Mouse (Mus musculus): Measurements from ENCODE around the gene Ap2a1. TPM values are rescaled to one million over a fixed set of nuclear protein-coding genes. Genes with fewer than 3 reads are reported as not detected.
A peak's percentile ranks its signal among the peaks of the same experiment; 100 is the strongest.

Gene Ap2a1
- 10 to 100 TPM; 81.7 to 97.4 TPM for total RNA-seq (2021)
- long read RNA-seq, experiment 1, transcript Ap2a1-202 (23 exons, 3,301 nt), result major isoform, 86 of 121 reads
- long read RNA-seq, experiment 1, transcript Ap2a1-203 (24 exons, 3,449 nt), result minor isoform, 8 of 121 reads
- long read RNA-seq, experiment 1, partial matches to known transcripts, result 9 of 121 reads
- long read RNA-seq, experiment 1, other reads (novel, unspliced or antisense), result 18 of 121 reads
- long read RNA-seq, experiment 2, transcript Ap2a1-202 (23 exons, 3,301 nt), result major isoform, 64 of 123 reads
- long read RNA-seq, experiment 2, partial matches to known transcripts, result 40 of 123 reads
- long read RNA-seq, experiment 2, other reads (novel, unspliced or antisense), result 17 of 123 reads

DNA sequence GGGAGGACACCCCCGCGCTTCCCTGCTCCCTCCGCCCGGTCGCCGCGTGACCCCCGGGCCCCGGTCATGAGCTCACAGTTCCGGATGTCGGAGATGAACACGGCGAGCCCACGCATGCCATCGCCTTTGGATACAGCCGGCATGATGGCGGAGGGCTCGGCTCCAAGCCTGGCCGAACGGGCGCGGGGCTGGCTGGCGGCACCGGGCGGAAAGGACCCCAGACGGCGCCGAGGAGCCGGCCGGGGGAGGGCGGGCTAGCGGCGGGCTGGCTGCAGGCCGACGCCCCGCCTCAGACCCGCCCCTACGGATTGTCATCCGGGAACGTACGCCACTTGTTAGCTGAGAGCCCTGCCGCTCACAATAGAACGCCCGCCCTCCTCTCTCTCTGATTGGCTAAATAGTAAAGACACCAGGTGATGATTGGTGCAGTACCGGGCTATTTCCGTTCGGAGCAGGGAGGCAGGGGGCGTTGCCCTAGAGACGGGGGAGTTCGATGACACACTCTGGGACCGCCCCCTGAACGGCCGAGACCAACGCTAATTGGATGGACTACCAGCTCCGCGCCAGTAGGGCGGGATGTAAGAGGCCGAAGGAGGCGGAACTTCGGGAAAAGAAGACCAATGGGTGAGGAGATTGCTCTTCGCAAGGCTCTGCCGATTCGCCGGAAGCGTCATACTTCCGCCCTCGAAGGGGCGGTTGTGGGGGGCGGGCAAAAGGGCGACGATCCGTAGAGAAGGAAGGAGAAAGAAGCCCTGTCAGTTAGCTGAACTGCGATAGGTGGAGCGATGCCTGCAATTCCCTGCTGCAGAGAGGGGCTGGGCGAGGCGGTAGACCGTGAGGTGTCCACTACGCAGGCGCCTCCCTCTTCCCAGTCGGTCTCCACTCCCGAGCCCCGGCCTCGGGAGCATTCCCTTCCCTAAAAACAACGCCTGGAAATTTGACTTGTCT, at the start of gene Ap2a1:
Ap2a1 (minus strand) TSS at position 293 of the 948 bp plus-strand sequence.
- peak; percentile 92 for DNase-seq (ENCODE audit: low spot score in 2 of 2)

DNA sequence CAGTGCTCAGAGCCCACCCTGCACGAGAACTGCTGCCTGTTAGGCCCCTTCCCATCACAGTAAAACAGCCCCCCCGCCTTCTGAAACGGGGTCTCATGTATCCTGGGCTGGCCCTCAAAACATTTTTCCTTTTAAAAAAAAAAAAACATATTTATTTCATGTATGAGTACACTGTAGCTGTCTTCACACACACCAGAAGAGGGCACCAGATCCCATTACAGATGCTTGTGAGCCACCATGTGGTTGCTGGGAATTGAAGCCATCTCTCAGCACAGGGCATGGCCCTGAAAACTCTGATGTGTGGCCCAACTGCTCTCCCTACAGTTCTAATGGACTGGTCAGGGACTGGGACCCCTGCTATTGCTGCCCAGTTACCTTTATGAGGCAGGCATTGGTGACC, 49.0 kb upstream of the Ap2a1 start:
- no peak for DNase-seq (ENCODE audit: low spot score in 2 of 2)

DNA sequence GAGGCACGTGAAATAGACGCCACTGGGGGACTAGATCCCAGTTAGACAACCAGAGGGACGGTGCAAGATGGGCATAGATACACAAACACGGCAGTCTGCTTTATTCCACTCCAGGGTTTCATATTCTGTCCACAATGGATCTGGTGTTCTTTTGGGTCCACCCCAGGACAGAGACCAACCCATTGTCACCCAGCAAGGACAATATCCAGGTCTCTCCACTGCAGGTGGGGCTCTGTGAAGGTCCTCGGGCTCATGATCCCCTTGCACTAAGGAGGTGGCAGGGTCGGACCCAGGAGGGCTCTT, 45.8 kb upstream of the Ap2a1 start:
- no peak for DNase-seq (ENCODE audit: low spot score in 2 of 2)

DNA sequence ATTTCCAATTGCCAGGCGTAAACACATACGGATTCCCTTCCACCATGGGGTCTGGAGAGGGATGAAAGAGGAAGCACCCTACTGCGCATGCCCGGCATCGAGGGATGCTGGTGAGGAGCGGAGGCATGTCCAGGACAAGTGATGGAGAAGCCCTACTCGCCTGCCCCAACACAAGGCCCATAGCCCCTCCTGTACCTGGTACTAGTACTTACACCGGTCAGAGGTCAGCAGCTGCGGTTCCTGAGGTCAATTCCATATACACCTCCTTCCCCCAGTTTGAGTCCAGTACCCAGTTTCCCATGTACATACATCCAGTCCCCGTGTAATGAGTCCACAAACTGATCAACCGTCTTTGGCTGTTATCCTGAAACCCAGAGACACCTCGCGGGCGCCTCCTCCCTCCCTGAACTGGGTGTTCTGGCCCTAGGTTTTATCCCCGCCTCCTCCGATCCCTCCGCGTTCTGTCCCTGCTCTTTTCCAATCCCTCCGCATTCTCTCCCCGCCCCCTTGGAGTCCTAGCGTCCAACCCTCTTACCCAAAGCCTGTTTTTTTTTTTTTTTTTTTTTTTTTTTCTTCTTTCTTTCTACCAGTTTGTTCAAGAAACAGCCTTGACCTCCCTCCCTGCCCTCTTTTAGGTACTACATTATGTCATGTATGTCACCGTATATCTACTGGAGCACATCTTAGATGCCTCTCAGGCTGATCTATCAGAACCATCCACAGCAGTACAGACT, 45.3 kb upstream of the Ap2a1 start, which contains the start of gene Cpt1c:
Cpt1c (minus strand) TSS at position 469 of the 734 bp plus-strand sequence.
- DNase-seq (ENCODE audit: low spot score in 2 of 2), result peak; percentile 62 to 69

DNA sequence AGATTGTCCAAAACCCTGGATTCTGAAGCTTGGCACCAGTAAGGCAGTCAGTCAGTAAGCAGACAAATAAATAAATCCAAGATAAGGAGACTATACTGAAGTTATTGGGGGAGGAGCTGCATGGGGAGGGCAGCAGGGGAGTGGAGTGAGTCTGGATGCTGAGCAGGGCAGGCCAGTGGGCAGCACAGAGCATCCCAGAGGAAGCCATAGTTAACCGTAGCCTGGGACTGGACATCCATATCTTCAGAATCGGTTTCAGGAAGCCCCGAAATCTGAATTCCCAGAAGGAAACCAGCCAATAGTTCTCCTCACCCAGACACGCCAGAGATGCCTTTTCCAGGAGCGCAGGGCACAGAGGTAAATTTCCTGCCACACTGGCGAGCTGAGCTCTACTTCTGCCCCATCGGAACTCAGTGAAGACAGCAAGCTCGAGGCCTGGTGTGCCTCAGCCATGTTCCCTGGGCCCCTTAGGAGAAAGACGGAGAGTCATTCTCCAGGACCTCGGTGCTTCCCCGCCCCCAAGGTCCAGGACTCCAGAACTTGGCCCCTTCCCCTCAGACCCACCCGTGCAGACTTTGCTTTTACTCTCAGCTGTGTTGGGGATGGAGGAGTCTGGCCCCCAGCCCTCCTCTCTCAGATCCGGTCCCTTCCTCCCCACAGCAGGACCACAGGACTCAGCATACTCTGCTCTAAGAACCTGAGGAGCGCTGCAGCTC, 44.3 kb upstream of the Ap2a1 start:
- no peak for DNase-seq (ENCODE audit: low spot score in 2 of 2)

DNA sequence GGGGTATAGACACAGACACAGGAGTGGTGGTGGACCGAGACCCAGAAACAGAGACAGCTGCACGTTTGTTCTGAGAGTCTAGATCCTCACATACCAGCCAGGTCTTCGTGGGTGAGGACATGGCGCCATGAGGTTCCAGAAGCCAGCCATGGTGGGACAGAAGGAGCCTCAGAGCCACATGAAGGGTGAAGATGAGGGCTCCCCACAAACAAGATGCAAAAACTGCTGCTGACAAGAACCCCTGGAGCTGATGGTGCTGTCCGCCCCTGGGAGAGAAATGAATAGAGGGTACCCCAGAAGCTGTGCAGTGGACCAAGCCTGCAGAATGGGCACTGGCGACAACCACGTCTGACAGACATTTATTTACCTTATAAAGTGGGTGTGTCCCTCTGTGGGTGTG, 41.8 kb upstream of the Ap2a1 start:
- DNase-seq (ENCODE audit: low spot score in 2 of 2), result no peak

DNA sequence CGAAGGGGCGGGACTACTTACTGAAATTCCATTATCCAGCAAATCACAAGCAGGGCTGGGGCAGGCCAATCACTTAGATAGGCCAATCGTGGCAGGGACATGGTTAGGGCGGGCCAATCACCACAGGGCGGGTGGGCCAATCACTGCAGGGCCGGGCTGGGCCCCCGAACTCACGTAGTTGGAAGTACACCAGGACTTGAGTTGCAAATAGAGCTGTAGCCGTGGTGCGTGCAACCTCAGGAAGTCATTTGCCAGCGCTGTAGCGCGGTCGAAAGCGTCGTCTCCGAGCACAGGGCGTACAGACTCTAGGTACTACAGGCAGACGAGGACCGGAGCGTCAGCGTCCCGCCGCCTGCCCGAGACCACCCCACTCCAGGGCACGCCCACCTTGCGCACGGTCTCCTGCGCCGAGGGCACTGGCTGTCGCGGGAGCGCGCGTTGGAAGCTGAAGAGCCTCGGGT, 41.0 kb upstream of the Ap2a1 start:
- peak; percentile 68 to 69 for DNase-seq (ENCODE audit: low spot score in 2 of 2)

DNA sequence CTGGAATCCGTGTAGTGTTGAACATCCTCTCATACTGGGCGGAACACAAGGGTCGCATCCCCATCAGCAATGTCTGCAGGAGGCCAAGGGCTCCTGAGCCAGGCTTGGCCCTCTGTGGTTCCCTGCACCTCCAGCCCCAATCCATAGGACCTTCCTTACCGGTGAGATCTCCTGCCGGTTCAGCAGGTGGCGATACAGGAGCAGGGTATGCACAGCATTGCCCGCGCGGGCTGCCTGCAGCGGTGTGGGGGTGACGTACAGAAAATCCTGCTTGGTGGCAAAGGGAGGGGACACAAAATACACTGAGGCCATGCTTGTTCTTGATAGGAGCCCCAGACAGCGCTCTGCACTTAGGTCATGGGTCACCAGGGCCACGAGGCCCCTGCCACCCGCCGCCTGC, 37.3 kb upstream of the Ap2a1 start:
- no peak for DNase-seq (ENCODE audit: low spot score in 2 of 2)

DNA sequence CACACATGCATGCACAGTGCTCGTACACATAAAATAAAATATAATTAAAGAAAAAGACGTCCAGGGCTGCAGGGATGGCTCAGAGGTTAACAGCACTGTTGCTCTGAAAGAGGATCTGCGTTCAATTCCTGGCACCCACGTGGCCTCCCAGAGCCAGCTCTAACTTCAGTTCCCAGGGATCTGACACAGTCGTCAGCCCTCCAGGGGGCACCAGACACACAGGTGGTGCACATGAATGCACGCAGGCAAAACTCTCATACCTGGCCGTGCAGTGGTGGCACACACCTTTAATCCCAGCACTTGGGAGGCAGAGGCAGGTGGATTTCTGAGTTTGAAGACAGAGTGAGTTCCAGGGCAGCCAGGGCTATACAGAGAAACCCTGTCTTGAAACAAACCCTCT, 36.7 kb upstream of the Ap2a1 start:
- DNase-seq (ENCODE audit: low spot score in 2 of 2), result no peak

DNA sequence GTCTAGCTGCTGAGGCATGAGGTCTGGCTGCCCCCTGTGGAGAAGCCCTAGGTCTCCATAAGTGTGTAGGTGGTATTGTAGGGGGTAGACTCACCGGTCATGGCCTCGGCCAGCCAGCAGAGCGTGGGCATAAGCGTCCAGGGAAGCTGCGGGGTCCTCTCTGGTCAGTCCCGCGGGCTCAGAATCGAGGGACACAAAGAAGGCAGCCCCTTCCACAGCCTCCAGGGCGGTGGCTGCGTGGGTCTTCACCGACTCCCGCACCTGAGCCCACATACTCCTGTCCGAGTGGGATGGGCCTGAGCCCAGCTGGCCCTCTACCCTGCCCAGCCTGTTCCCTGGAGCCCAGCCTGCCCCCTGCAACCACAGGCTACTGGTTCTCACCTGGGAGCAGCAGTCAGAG, 35.7 kb upstream of the Ap2a1 start:
- no peak for DNase-seq (ENCODE audit: low spot score in 2 of 2)

DNA sequence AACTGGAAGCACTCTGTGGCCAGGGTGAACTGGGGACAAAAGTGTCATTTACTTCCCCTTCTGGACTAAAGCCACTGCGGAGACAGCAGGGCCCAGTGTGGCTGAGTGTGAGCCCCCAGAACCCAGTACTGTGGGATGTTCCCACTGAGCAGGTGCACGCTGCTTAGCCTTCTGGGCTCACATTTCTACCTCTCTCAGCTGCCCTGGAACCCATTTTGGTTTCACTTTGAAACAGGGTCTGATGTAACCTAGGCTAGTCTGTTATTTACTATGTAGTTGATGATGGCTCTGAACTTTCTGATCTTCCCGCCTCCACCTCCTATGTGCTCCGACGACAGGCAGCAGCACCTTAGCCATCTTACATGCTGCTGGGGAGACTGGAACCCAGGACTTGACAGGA, 33.5 kb upstream of the Ap2a1 start:
- DNase-seq (ENCODE audit: low spot score in 2 of 2), result no peak

DNA sequence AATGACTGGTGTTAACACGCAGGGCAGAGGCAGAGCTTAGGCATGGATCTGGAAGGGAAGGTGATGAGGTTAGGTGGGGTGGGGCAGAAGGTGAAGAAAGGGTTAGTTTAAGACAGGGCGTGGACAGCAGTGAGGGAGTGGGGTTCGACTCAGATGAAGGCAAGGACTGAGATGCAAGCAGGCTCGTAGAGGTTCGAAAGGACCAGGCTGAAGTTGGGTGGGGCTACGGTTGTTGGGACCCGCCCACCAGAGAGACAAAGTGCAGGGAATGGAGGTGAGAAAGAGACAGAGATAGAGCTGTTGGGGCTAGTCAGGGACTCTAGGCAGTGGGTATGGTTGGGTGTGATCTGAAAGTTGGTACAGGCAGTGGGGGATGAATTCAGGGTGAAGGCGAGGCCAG, 33.0 kb upstream of the Ap2a1 start:
- DNase-seq (ENCODE audit: low spot score in 2 of 2), result no peak

DNA sequence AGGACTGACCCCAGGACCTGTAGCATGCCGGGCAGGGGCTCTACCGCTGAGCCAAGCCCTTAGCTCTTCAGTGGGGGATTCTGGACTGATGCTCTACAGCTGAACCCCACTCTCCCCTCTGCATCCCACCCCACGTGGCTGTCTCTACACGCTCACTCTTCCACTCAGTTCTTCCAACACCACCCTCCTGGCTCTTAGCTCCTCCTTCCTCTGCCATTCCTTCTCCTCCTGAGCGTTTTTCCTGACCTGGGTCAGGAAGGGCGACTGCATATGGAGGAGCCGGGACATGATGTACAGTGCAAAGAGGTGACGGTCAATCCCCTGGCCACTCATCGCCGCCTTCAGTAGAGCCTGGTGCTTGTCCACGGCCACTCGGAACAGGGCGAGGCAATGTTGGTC, 31.2 kb upstream of the Ap2a1 start:
- DNase-seq (ENCODE audit: low spot score in 2 of 2), result no peak

DNA sequence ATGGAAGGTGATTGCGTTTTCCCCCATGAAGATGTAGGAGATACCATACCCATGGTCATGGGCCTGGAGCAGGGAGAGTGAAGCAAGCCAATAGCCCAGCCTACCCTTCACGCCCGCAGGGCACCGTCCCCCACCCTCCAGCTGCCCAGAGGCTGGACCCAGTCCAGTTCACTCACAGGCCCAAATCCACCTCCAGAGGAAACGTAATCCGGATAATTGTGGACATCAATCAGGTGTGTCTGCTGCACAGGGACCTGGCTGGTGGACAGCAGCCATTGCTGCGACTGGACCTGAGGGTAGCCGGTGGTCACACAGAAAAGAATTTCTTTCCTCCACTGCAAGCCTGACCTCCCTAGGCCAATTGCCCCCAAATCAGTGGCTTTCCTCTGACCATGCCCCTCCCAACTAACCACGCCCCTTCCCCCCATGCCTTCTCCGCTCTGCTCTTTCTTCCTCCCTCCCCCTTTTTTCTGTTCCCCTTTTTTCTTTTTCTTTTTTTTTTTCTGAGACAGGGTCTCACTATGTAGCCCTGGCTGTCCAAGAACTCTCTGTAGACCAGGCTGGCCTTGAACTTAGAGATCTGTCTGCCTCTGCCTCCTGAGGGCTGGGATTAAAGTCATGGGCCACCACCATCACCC, 30.7 kb upstream of the Ap2a1 start:
- no peak for DNase-seq (ENCODE audit: low spot score in 2 of 2)

DNA sequence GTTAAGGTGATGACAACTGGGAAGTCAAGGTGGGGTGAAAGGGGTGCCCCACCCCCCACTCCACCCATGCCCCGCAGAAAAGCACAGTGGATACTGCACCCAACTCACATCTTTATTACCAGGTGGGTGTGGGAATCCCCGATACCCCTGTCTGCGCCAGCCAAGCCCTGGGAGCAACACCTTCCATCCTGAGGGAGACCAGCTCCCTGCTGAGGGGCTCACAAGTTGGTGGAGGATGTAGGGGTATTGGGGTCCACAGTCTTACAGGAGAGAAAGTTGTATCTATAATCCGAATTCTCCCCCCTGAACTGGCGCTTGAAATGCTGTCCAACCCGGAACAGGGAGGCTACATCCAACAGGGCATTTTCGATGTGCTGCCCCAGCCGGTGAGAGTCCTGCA, 30.0 kb upstream of the Ap2a1 start:
- DNase-seq (ENCODE audit: low spot score in 2 of 2), result no peak

DNA sequence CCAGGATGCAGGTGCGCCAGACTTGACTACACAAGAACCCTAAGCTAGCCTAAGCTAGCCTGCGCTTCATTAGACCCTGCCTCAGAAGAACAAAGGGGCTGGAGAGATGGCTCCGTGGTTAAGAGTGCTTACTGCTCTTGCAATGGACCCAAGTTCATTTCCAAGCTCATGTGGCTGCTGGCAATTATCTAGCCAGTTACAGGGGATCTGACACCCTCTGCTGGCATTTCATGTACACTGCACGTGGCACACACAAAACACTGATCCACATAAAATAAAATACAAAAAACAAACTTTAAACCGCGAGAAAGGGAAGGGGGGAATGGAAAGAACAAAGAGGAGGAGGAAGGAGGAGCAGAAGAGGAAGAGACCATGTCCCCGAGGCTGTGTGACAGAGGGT, 28.9 kb upstream of the Ap2a1 start:
- DNase-seq (ENCODE audit: low spot score in 2 of 2), result no peak

DNA sequence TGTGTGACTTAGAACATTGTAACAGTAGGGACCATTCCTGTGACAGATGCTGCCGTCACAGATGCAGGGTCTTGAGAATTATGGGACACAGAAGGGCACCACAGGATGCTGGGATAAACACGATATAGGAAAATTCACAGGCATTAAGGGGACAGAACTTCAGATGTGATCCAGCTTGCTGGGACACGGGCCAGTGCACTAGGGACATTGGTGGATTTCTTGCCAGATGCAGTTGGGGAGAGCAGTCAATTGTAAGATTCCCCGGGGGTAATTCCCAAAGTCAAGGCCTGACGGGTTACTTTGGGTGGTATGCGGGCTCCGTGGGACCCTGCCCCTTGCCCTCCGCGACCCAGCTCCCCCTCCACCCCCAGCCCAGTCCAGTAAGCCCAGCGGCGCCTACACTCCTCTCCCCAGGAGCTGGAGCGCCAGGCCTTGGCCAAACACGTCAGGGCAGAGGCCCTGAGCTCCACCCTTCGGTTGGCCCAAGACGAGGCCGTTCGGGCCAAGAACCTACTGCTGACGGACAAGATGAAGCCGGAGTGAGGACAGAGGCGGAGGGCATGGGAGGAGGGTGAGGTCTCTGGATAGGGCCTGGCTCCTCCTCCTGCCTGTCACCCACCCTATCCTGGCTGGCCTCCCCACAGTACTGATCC, 28.0 kb upstream of the Ap2a1 start:
- DNase-seq (ENCODE audit: low spot score in 2 of 2), result no peak

DNA sequence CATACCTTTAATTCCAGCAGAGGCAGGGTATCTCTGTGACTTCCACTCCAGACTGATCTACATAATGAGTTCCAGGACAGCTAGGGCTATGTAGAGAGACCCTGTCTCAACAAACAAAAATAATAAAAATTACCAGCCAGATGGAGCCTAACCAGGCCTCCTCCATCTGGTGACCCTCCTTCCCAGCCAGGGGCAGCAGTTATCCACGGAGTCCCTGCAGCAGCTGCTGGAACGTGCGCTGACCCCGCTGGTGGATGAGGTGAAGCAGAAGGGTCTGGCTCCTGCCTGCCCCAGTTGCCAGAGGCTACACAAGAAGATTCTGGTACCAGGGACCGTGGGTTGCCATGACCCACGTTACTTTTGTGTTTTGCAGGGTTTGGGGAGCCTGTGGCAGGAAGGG, 27.0 kb upstream of the Ap2a1 start:
- DNase-seq (ENCODE audit: low spot score in 2 of 2), result no peak

DNA sequence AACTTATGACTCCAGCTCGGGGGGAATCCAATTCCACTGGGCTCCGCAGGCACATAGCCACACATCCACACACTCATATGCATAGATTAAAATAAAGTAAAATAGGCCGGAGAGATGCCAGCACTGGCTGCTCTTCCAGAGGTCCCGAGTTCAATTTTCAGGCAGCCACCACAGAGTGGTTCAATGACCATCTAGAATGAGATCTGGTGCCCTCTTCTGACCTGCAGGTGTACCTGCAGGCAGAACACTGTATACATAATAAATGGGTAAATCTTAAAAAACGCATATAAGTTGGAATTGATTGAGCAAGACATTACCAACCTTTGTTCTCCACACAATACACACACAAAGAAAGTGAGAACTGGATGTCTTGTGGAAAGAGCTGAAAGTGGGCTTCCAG, 26.3 kb upstream of the Ap2a1 start:
- no peak for DNase-seq (ENCODE audit: low spot score in 2 of 2)
